Mouse (Mus musculus) liver, postnatal 0 days (tissue): Measurements from ENCODE around the gene Iqck.

Source experiments
- CTCF ChIP-seq: sonication (generic); IDR thresholded peaks from 2 replicates; pipeline ENCODE4 v1.5.1; 2016; ENCODE audit warnings: antibody characterized with exemption, low read depth
- EP300 ChIP-seq: IDR thresholded peaks from 2 replicates; pipeline ENCODE4 v1.6.1; 2016; ENCODE audit warnings: antibody characterized with exemption, low read depth, mild to moderate bottlenecking

GRCm38 (mm10) chr7:118948677-118949282 lies 93.2 kb downstream of the Iqck start:
- TF ChIP-seq CTCF: no peak
- no peak for TF ChIP-seq EP300
